Mouse (Mus musculus) megakaryocyte-erythroid progenitor cell, adult 5-6 weeks (primary cell): ENCODE measurements at regions not wholly inside any gene's neighbourhood (a gene's known extent, or its start where the extent isn't known, plus 50 kb on each side); places are given as distances from the start of the nearest gene placed in this dataset.

Experiments
- ATAC-seq: replicated peaks from 2 replicates; pipeline ENCODE4 v1.8.0; 2016; ENCODE audit warnings: mild to moderate bottlenecking, inconsistent platforms; ENCODE audit not compliant: severe bottlenecking, poor library complexity, low FRiP score, low TSS enrichment

GRCm38 (mm10) chr16:25042669-25043440 is 243.8 kb upstream of the Tprg start:
- ATAC-seq: no peak

GRCm38 (mm10) chr16:25044637-25045036 is 242.0 kb upstream of the Tprg start:
- no peak for ATAC-seq

- no peak for ATAC-seq
Measured at GRCm38 (mm10) chr16:25047726-25048125, 238.9 kb upstream of the Tprg start.

DNA sequence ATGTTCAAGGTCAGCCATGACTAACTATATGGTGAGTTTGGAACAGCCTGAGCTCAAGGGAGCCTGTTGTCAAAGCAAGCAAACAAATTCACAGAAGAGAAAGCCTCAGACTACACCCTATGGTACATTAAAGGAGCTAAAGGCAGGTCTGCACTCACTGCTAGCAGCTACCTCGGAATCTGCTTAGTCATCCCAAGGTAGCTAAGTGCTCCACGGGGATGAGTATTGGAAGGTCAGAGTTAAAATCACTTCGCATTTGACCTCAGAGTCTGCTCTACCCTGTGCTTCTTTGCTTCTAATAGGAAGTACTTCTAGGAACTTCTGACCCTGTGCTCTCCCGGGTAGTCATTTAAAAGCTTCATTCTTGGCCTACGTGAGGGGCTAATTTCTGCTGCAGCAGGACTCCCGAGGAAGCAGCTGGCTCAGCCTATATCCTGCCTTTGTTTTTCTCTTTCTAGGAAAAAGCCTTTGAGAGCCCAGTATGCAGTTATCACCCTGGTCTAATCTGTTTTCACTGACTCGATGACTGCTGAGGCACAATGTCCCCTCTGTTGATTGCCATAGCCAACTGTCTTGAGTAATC is 236.6 kb upstream of the Tprg start:
- ATAC-seq: no peak

DNA sequence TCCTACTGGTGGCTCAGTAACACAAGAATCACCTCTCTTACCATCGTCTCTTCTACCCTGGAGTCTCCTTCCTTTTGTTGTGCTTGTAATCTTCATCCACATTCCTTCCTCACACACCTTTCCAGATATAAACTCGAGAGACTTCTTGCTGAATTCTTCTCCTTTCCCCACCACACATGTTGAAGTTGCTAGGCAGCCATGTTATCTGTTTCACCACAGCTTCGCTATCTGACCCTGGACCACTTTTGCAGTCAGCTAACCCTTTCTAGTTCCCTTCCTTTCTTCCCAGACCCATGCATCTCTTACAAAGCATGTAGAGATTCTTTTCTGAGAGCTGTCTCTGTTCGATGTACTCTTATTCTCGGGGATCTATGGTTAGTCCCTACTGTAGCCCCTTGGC is 235.6 kb upstream of the Tprg start:
- no peak for ATAC-seq

DNA sequence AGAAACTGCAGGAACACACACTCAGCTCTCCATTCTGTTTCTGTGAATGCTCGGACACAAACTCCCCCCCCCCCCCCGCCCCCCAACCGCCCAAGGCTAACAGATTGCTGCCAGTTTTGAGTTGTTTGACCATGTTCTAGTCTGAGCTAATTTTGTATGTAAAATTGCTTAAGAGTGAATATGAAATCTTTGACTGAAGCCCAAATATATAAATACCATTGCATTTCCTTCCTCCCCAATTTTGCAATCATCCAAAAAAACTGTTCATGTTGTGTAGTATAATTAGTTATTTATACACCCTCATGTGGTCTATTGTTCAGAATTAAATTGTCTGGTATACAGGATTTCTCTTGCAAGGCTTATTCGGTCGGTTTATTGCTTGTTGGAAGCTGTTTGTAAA is 234.2 kb upstream of the Tprg start:
- no peak for ATAC-seq

DNA sequence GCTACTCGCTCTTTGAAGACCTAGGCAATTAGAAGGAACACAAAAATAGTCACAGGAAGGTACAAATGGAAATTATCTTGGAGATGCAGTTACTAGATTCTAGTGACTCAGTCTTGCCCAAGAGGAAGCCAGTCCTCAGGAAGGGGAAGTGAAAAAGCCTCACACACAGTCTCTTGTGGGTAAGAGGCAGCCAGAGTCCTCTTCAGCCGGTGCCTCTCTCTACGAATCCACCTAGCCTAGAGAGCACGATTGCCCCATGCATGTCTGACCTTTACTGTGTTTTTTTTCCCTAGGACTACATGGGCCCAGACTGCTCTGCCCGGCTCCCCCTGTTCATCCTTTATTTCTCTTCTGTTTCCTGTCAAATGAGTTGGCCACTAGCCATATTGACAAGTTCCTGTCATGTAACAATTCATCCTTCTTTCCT is 233.7 kb upstream of the Tprg start:
- ATAC-seq: no peak

DNA sequence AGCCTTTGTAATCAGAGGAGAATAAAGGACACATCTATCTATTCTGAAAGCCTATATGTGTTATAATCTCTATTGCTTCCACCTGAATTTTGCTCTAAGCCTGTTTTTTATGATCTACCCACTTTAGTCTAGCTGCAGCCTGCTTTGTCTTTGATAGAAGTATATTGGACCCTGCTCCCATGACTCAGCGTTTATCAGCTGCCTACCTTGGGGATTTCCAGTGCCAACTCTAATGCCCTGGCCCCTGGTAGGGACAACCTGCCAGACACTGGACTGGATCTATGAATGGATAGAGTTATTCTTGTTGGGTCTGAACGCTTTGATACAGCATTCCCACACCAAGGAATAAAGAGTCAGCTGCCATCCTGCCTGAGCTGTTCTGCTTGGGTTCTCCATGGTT is 232.3 kb upstream of the Tprg start:
- ATAC-seq: no peak

GRCm38 (mm10) chr16:25055376-25055775 is 231.2 kb upstream of the Tprg start:
- ATAC-seq: no peak

DNA sequence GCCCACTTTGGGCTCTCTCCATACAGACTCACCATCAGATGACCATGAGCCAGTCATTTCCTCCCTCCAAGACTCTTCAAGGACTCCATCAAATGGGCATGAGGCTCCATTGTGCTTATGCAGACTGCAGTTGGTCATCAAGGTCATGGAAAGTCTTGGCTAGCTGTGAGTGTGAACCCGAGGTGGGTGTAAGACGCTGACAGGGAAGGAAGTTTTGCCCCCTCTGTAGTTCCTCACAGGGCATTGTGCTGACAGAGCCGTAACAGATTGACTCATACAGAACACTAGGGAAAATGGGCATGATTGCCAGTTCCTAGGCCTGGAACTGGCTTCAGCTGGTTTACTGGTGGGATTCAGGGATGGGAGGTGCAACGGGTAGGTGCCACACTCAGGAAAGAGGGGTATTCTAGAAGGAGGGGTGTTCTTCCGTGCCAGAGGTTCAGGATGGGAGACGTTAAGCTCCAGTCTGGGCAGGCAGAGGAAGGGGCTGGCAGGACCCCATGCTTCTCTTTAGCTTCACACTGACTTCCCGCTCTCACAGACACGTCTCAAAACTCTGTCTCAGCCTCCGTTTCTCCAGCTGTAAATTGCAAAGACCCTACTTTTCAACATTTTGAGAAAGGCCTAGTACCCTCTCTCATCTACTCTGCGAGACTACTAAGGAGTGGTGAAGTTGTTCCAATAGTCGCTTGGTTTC is 228.4 kb upstream of the Tprg start:
- ATAC-seq: no peak

DNA sequence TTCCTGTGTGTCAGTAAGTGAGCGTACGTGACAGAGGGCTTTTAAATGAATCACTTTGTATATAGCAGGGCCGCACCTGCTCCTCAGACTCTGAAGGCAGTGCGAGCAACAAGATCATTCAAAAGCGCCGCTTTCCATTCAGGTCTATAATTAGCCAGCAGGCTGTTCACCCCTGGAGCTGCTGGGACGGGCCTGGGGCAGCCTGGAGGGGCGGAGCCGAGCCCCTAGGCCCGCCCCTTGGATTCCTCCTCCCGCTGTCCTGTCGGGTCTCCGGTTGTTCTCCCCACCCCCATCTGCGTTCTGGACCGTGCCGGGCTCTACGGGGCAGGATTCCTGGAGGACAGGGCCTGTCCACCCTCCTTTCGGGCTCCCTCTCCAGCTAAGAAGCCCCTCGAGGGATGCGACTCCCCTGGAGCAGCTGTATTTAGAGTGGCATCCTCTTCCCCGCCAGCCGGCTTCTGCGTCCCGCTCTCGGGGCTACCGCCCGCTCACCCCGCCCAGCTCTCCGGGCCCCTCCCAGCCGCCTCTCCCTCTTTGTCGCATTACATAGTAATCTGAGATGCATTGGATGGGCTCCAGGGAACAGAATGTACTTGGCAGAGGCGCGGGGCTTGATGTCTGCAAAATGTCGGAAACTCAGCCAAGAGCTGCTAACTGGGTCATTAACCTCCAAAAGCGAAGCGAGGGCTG is 227.7 kb upstream of the Tprg start:
- peak; percentile 98 for ATAC-seq

DNA sequence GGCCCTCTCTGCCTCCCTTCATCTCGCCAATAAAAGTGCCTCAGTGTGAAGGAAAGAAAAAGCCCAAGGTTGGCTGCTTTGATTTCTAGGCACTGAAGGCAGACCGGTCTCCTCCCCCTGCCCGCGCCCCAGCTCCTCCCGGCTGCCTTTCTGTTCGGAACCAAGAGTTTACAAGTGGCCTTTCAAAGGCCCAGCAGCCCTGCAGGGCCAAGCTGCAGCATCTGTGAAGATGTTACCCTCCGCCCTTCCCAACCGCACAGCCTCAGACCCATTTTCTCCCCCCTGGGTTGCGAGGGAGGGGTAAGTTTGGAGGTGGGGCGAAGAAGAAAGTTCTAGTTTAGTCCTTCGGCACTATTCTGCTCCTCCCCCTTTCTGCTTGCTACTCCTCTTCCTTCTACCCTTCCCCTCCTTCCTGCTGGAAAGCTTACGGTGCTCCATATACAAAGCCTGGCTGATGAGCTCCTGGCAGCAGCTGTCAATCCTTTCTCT is 227.1 kb upstream of the Tprg start:
- peak; percentile 31; the same call in 1 of the 2 replicates for ATAC-seq

DNA sequence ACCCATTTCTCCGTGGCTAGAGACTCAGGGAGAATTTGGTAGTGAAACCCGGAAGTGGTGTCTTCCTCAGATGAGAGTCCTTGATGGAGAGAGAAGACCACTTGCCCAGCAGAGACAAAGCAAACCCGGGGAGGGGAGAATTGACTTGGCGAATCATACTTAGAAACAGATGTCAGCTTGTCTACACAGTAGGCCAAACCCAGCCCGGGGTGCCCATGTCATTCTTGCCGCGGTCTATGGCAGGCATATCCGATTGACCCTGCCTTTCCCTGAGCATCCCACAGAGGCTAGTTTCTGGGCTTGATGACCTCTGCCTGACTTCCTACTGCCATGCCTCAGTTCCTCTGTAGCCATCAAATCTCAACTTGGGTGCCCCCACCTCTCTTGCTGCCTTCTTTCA is 226.4 kb upstream of the Tprg start:
- no peak for ATAC-seq

DNA sequence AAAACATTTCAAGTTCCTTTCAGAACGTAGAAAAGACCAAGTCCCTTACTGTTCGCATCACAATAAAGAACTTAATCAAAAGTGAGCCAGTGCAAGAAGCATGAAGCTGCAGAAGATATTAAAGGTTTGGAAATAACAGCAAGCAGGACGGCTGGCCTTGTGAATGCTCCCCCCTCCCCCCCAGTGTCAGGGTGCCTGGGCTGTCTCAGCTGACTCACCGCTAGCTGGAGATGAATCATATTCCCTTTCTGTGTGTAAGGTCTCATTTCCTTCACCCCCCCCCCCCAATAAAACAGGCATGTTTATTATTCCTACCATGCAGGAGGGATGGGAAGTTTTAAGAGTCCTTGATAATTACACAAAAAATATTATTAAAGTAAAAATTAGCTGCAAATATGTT is 225.0 kb upstream of the Tprg start:
- no peak for ATAC-seq

DNA sequence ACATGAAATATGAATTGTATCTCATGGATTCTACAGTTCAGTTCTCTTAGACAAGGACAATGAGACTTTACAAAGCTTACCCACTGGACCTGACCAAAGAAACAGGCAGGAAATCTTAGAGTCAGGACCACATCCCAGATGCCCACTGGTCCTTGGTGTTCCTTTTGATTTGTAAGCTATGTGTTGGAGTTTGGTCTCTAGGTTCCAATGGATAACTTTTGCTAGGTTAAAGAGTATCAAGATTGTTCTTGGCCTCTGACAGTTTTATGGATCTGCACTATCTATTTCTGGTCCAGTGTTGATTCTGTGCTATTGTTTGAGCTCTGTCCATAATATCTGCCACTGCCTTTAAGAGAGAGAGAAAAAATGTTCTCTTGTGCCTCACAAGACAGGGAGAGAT is 222.6 kb upstream of the Tprg start:
- ATAC-seq: no peak

DNA sequence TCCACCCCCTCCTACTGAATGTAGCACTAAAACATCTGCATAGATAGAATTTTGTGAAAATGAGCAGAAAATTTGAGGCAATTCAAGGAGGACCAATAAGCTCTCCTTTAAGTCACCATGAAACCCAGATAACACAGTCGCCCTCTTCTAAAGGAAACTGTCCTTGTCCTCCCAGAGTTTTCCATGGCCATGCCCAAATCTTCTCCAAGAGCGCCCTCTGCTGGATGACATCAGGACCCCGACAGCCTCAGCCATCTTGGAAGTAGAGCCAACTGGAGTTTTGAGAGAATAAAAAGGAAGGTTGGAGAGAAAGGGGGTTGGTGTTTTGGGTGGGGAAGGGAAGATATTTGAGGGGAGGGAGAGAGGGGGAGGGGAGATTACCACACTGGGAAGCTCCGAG is 222.1 kb upstream of the Tprg start:
- ATAC-seq: peak; percentile 60

DNA sequence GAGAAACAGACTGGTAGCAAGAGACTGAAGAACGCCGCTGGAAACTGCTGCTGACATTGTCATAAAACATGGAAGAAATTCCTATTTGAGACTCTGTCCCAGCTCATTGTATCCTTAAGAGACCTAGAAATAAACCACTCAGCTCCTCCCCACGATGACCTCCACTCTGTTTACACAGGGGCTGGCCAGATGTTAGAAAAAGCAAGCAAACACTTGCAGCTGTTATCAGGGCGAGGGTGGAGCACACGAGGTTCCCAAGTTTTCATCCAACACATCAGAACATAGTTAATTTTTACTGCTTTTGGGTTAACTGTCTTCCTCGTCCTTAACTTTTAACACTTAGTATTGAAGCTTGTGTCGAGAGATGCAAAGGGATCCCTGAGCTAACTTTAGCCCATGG is 219.8 kb upstream of the Tprg start:
- ATAC-seq: no peak

DNA sequence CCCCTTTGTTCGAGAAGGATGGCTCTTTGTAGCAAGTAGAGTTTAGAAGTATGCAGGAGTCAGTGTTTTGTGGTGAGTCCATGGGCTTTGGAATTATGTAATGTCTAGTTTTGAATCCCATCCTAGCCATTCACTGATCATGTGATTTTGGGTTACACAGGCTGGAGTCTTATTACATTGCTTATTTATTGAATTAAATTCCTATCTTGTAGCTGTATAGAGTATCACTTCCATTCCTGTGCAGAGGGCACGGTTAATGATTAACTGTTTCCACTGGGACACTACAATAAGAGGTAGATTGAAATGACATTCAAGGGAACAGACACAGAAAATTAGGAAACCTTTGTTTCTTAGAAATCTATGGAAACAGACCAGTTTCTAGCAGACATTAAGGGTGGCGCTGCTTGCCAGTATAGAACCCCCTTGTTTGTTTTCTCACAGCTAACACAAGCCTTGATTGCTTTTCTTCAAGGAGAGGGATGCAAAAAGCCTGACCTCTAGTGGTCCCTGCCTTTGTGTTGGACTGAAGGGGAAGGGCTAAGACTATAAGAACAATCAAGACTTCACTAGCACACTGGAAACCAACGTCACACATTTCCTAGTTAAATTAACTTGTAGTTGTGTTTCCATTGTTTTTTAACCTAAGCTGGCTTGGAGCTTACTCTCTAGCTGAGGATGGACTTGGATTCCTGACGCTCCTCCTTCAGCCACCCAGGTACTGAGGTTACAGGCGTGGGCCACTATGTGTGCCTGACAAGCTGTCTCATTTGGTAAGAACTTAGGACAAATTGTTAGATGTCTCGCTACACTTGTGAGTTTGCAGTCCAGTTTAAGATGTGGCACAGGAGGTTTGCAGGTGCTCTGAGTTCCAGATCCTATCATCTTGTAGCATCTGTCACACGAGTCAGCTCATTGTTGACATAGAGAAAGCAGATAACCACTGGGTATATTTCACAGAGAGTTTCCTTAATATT is 219.1 kb upstream of the Tprg start:
- peak; percentile 83 for ATAC-seq

DNA sequence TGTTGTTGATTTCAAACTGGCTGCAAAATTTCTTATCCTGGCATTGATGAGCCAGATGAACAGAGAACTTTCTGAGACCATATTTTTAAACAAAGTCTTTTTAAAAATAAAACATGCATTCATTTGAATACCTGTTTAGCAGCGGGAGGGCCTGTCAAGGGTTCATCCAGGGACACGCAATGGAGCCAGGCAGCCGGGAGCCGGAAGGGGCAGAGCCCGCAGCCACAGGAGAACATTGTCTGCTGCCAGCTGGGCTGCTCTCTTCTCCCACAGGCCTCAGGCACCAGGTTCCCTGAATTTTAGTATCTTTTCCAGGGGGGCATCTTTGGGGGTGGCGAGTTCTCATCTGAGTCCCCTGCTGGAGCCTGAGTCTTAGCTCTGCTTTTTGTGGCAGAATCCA is 205.8 kb upstream of the Tprg start:
- no peak for ATAC-seq
